Mouse (Mus musculus): Measurements from ENCODE around the gene Hoxb8.

GRCm38 (mm10) chr11:96260310-96260970 lies 21.3 kb upstream of the Hoxb8 start:
- no peak for TF ChIP-seq ZC3H11A (IDR thresholded peaks at IDR 0.05; ENCODE audit: borderline replicate concordance, low read depth, low read length)
- TF ChIP-seq MAFK (IDR thresholded peaks at IDR 0.05; ENCODE audit: insufficient read depth, low read depth, low read length), result 0 out of 2 replicates have a peak, but pooled peaks have one; percentile 45
- TF ChIP-seq ZNF384 (IDR thresholded peaks at IDR 0.05; ENCODE audit: low read depth, low read length), result no peak
